Mouse (Mus musculus) thymus, adult 2 months (tissue): ENCODE measurements around the gene Nos1ap. TPM values are rescaled to one million over a fixed set of nuclear protein-coding genes. Genes with fewer than 3 reads are reported as not detected.

Experiments used
- DNase-seq: peaks from one replicate; pipeline ENCODE4 v3.0.0; 2021
- H3K27ac ChIP-seq: fragments of 200-500 bp; 2 replicates; pipeline ENCODE4 v1.5.1; 2012; ENCODE audit warnings: low read length, control low read depth; ENCODE audit not compliant: control insufficient read depth, insufficient read depth
- H3K27me3 ChIP-seq: fragments of 200-500 bp; 2 replicates; pipeline ENCODE4 v1.6.1; 2012; ENCODE audit warnings: mild to moderate bottlenecking, low read length, moderate library complexity, mixed read lengths; ENCODE audit not compliant: control insufficient read depth, insufficient read depth
- H3K36me3 ChIP-seq: fragments of 200-500 bp; 2 replicates; pipeline ENCODE4 v1.6.1; 2012; ENCODE audit warnings: mild to moderate bottlenecking, low read length, moderate library complexity; ENCODE audit not compliant: control insufficient read depth, insufficient read depth
- H3K4me1 ChIP-seq: fragments of 200-500 bp; replicated peaks from 2 replicates; pipeline ENCODE4 v1.6.1; 2012; ENCODE audit warnings: low read length; ENCODE audit not compliant: control insufficient read depth, insufficient read depth
- H3K4me3 ChIP-seq: fragments of 200-500 bp; 2 replicates; pipeline ENCODE4 v1.5.1; 2012; ENCODE audit warnings: mild to moderate bottlenecking, low read length, control low read depth, moderate library complexity; ENCODE audit not compliant: control insufficient read depth, insufficient read depth
- CTCF ChIP-seq: fragments of 200-500 bp; IDR thresholded peaks from 2 replicates; pipeline ENCODE4 v1.5.1; 2012; ENCODE audit warnings: mild to moderate bottlenecking, control low read depth, low read length, moderate library complexity, borderline replicate concordance; ENCODE audit not compliant: control insufficient read depth, poor library complexity, insufficient read depth; ENCODE audit errors: extremely low read depth
- POLR2A ChIP-seq: fragments of 200-500 bp; IDR thresholded peaks from 2 replicates; pipeline ENCODE4 v1.6.1; 2012; ENCODE audit warnings: mild to moderate bottlenecking, low read length, control low read depth, moderate library complexity; ENCODE audit not compliant: control insufficient read depth, poor library complexity, insufficient read depth; ENCODE audit errors: extremely low read depth
- WGBS: fragments of 180-500 bp; shearing (Covaris S2); methylation state at CpG from one replicate; pipeline ENCODE4 v1.1.7; 2018; 5-methylcytosine and 5-hydroxymethylcytosine counted together
- polyA plus RNA-seq: library from polyadenylated mRNA; depleted of rRNA; stranded (reverse); fragments of >200 nt; gene quantifications from 2 replicates; pipeline ENCODE4 v1.2.3, GENCODE M21; 2012

Gene Nos1ap
- polyA plus RNA-seq, 1 experiment: 3.3 TPM

GRCm38 (mm10) chr1:170392771-170393728 lies 196.6 kb downstream of the Nos1ap start:
- 76% methylated on average over 14 of the region's 14 CpGs for WGBS
- no peak overlapping the region for H3K27ac ChIP-seq

DNA sequence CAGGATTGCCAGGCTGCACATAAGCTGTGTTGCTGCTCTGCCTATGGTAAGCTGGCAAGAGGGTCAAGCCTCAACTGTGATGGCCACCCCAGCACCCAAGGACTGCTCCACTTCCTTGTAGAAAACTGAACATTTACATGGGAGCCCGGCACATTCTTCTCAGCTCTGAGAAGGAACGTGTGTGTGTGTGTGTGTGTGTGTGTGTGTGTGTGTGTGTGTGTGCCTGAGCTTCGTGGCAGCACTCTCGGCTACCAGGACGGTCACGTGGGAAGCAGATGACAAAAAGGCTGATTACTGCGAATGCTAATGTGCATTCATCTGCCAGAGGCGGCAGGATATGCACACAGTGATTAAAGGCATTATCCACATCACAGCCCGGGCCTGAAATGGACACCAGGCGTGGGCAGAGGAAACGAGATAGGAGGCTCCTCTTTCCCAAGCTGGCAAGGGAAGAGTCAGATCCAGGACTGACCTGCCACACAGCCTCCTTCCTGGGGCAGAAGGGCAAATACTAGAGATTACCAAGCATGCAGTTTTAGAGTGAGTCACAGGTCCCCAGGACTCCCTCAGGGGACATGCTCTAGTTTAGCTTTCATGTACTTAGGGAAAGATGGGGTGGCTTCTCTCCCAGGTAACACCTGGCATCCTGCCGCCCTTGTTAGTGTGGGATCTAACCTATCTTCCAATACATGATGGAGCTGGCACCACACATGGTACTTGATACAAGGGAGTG lies 202.3 kb downstream of the Nos1ap start:
- 83% methylated on average over 12 of the region's 12 CpGs for WGBS
- Histone ChIP-seq H3K4me3 (no peak overlapping the region), H3K27ac (no peak overlapping the region), H3K36me3 (no peaks in the 10 kb centered on the region), H3K27me3 (no peaks in the 10 kb centered on the region), H3K4me1 (no peaks in the 10 kb centered on the region)
- DNase-seq: no peak
- TF ChIP-seq POLR2A (no peak), CTCF (no peak)

More at GRCm38 (mm10) chr1:170392771-170393728, 196.6 kb downstream of the Nos1ap start:
- TF ChIP-seq CTCF (no peak), POLR2A (no peak)
- Histone ChIP-seq H3K4me3 (no peak overlapping the region), H3K36me3 (no peaks in the 10 kb centered on the region), H3K27me3 (no peaks in the 10 kb centered on the region), H3K4me1 (no peaks in the 10 kb centered on the region)
- DNase-seq: no peak

DNA sequence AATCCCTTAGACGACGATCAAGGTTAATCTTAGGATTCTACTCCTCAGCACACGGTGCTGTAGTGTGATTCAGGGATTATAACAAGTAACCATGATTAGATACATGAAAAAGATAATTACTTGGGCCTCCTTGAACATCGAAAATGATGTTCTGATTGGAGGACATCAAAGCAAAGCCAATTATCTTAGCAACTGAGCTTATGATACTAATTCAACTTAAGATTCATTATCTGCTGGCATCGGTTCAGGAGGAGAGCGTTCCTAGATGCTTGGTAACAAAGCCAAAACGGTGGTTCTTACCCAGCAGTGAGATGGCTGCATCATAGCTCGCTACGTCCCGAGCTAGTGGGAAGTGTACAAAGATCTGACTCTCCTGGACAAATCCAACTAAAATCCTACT lies 204.2 kb downstream of the Nos1ap start:
- 89% methylated on average over 10 of the region's 10 CpGs for WGBS
- TF ChIP-seq POLR2A (no peak), CTCF (no peak)
- Histone ChIP-seq H3K36me3 (no peaks in the 10 kb centered on the region), H3K27me3 (no peaks in the 10 kb centered on the region), H3K4me3 (no peak overlapping the region), H3K27ac (no peak overlapping the region), H3K4me1 (no peaks in the 10 kb centered on the region)
- DNase-seq: no peak

DNA sequence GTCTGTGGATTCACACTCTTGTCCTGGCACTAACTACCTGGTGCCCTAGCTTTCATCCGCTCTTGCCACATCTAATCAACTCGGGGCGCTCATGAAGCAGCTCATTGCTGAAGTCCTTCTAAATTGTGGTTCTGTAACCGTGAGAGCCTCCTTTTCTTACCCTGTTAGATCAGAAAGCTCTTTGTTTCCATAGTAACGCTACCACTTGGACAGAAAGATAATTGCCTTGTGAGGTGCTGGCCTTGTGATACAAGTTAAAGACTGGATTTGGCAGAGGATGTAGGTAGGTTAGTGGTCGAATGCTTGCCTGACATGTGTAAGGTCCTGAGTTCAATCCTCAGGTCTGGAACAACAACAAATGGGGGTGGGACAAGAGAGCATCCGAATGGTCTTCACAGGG lies 206.1 kb downstream of the Nos1ap start:
- no peaks in the 10 kb centered on the region for H3K36me3 ChIP-seq
- DNase-seq: no peak
- TF ChIP-seq CTCF (no peak), POLR2A (no peak)
- no peaks in the 10 kb centered on the region for H3K27me3 ChIP-seq
- no peak overlapping the region for H3K4me3 ChIP-seq
- 94% methylated on average over 7 of the region's 7 CpGs for WGBS
- no peaks in the 10 kb centered on the region for H3K4me1 ChIP-seq
- H3K27ac ChIP-seq: no peak overlapping the region

DNA sequence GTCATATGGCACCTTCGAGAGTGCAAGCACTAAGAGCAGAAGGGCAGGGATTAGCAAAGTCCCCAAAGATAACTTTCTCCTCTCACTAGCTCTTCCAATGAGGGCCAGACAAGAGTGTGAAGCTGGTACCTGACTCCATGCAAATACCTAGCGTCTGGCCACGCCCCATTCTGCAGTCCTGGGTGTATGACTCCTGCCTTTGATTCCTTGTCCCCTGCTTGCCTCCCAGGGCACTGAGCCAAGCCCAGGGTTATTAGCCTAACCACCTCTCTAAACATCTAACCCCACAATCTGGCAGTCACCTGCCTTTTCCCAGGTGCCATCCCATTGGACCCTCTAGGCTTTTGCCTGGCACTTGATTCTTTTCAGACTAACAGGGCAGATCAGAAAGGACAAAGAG lies 208.2 kb downstream of the Nos1ap start:
- no peak overlapping the region for H3K4me3 ChIP-seq
- 82% methylated on average over 3 of the region's 3 CpGs for WGBS
- H3K36me3 ChIP-seq: no peaks in the 10 kb centered on the region
- TF ChIP-seq CTCF: no peak
- no peak for TF ChIP-seq POLR2A
- H3K27me3 ChIP-seq: no peaks in the 10 kb centered on the region
- H3K4me1 ChIP-seq: no peaks in the 10 kb centered on the region
- no peak overlapping the region for H3K27ac ChIP-seq
- no peak for DNase-seq

- Histone ChIP-seq H3K4me3 (no peak overlapping the region), H3K36me3 (no peaks in the 10 kb centered on the region), H3K4me1 (no peaks in the 10 kb centered on the region), H3K27me3 (no peaks in the 10 kb centered on the region), H3K27ac (no peak overlapping the region)
- TF ChIP-seq CTCF: no peak
- TF ChIP-seq POLR2A: no peak
- no peak for DNase-seq
- WGBS: 88% methylated on average over 2 of the region's 2 CpGs
These were observed 209.2 kb downstream of the Nos1ap start for GRCm38 (mm10) chr1:170380505-170380904.

DNA sequence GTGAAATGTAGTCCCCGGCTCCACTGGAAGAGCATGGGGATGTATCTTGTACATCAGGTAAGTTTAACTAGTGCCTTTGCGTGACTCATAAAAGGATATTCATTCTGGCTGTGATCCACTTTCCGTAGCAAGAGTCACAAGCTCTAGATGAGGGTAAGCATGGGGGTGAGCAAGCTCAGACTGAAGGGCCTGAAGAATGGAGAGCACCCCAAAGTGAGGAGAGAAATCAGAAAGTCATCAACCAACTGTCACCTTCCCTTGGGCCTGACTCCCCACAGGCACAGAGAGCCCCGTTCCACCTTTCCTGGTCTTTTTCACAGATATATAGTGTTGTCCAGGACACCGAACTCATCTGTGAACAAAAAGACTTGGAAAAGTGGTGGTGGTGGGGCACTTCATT lies 213.9 kb downstream of the Nos1ap start:
- no peak for TF ChIP-seq CTCF
- no peak for TF ChIP-seq POLR2A
- no peak overlapping the region for H3K4me3 ChIP-seq
- H3K36me3 ChIP-seq: no peaks in the 10 kb centered on the region
- 96% methylated on average over 5 of the region's 5 CpGs for WGBS
- no peak for DNase-seq
- no peaks in the 10 kb centered on the region for H3K4me1 ChIP-seq
- no peak overlapping the region for H3K27ac ChIP-seq
- H3K27me3 ChIP-seq: no peaks in the 10 kb centered on the region
